Mouse (Mus musculus): ENCODE data around the gene Aff1. TPM values are rescaled to one million over a fixed set of nuclear protein-coding genes. Genes with fewer than 3 reads are reported as not detected.

Gene Aff1
- total RNA-seq, 2 experiments from 2014 or later, result 14.9 to 18.2 TPM

GRCm38 (mm10) chr5:103694094-103694493 is 1.9 kb downstream of the Aff1 start:
- no peak for DNase-seq

GRCm38 (mm10) chr5:103697875-103698491 is 5.8 kb downstream of the Aff1 start:
- DNase-seq, result no peak

- DNase-seq, result no peak
These were observed 6.4 kb downstream of the Aff1 start for GRCm38 (mm10) chr5:103698577-103698976.

- DNase-seq, result no peak
These were observed 7.4 kb downstream of the Aff1 start for GRCm38 (mm10) chr5:103699537-103699936.

GRCm38 (mm10) chr5:103700661-103701060 is 8.5 kb downstream of the Aff1 start:
- no peak for DNase-seq

- DNase-seq, result no peak
These were observed 9.3 kb downstream of the Aff1 start for GRCm38 (mm10) chr5:103701466-103701865.

GRCm38 (mm10) chr5:103702527-103702926 is 10.4 kb downstream of the Aff1 start:
- no peak for DNase-seq

- no peak for DNase-seq
These were observed 13.2 kb downstream of the Aff1 start for GRCm38 (mm10) chr5:103705331-103705730.

GRCm38 (mm10) chr5:103705874-103706273 is 13.7 kb downstream of the Aff1 start:
- no peak for DNase-seq

- no peak for DNase-seq
These were observed 16.9 kb downstream of the Aff1 start for GRCm38 (mm10) chr5:103709044-103709443.

GRCm38 (mm10) chr5:103711886-103712285 is 19.7 kb downstream of the Aff1 start:
- DNase-seq, result no peak

- DNase-seq, result no peak
These were observed 21.2 kb downstream of the Aff1 start for GRCm38 (mm10) chr5:103713422-103713821.

- DNase-seq, result no peak
These were observed 22.8 kb downstream of the Aff1 start for GRCm38 (mm10) chr5:103714943-103715342.

- DNase-seq, result no peak
These were observed 24.7 kb downstream of the Aff1 start for GRCm38 (mm10) chr5:103716824-103717342.

- DNase-seq, result no peak
These were observed 27.0 kb downstream of the Aff1 start for GRCm38 (mm10) chr5:103719131-103719530.

GRCm38 (mm10) chr5:103719851-103720250 is 27.7 kb downstream of the Aff1 start:
- DNase-seq, result no peak

- no peak for DNase-seq
These were observed 28.8 kb downstream of the Aff1 start for GRCm38 (mm10) chr5:103720967-103721366.

- DNase-seq, result no peak
These were observed 29.3 kb downstream of the Aff1 start for GRCm38 (mm10) chr5:103721490-103721889.

GRCm38 (mm10) chr5:103722721-103723120 is 30.5 kb downstream of the Aff1 start:
- no peak for DNase-seq

- DNase-seq, result no peak
These were observed 32.2 kb downstream of the Aff1 start for GRCm38 (mm10) chr5:103724384-103724783.

GRCm38 (mm10) chr5:103724823-103725222 is 32.6 kb downstream of the Aff1 start:
- no peak for DNase-seq

- DNase-seq, result no peak
These were observed 33.3 kb downstream of the Aff1 start for GRCm38 (mm10) chr5:103725268-103726149.

- no peak for DNase-seq
These were observed 34.2 kb downstream of the Aff1 start for GRCm38 (mm10) chr5:103726281-103726938.
